Mouse (Mus musculus) testis, adult 2 months (tissue): ENCODE data around the gene Olfr11.

Source experiments
- CTCF ChIP-seq: fragments of 200-500 bp; IDR thresholded peaks from 2 replicates; pipeline ENCODE4 v1.5.1; 2012; ENCODE audit warnings: low read depth, mild to moderate bottlenecking, inconsistent platforms, low read length, moderate library complexity; ENCODE audit not compliant: control insufficient read depth, insufficient read depth, insufficient replicate concordance
- POLR2A ChIP-seq: fragments of 200-500 bp; IDR thresholded peaks from 2 replicates; pipeline ENCODE4 v1.6.1; 2012; ENCODE audit warnings: low read depth, mild to moderate bottlenecking, inconsistent platforms, low read length, moderate library complexity; ENCODE audit not compliant: control insufficient read depth

GRCm38 (mm10) chr13:21677305-21677704 lies 35.0 kb upstream of the Olfr11 start, which contains the start of gene Olfr1360:
- TF ChIP-seq CTCF = no peak
- no peak for TF ChIP-seq POLR2A
